Mouse (Mus musculus) embryo, embryonic 10 days (tissue): ENCODE measurements around the gene Zmynd12.
A peak's percentile ranks its signal among the peaks of the same experiment; 100 is the strongest.

Experiments
- DNase-seq: peaks from one replicate; pipeline ENCODE4 v3.0.0-alpha.2; 2015; ENCODE audit warnings: low spot score

The Zmynd12 gene

DNA sequence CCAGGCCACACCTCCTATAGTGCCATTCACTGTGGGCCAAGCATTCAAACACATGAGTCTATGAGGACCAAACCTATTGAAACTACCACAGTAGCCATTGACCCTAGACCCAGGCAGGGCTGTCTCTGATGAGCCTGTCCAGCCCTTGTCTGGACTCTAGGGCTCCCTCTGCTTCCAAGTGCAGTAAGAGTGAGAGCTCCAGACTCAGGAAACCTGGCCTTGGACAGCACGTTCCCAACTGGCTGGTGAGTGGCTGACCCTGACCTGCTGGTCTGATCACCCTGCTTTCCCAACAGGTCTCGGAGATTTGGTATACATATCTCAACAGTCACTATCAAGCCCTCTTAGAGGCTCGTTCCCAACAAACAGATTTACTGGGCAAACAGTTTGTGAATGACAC, 25.2 kb downstream of the Zmynd12 start:
- no peak for DNase-seq

DNA sequence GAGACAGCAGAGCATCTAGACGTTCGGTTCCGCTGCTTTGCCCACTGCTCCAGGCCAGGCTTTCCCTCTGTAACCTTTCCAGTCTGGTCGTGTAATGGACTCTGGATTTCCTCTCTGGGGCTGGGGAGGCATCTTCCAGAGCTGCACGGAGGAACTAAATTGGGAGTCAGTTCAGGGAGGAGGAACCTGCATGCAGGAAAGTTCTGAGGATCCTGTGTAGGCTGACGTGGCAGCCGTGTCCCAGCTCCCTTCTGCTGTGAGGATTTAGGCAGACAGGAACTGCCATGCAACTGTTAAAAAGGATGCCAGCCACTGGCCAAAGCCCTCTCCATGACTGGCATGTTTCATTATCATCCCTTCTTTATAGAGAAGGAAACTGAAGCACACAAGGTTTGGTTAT, 27.8 kb downstream of the Zmynd12 start:
- no peak for DNase-seq

DNA sequence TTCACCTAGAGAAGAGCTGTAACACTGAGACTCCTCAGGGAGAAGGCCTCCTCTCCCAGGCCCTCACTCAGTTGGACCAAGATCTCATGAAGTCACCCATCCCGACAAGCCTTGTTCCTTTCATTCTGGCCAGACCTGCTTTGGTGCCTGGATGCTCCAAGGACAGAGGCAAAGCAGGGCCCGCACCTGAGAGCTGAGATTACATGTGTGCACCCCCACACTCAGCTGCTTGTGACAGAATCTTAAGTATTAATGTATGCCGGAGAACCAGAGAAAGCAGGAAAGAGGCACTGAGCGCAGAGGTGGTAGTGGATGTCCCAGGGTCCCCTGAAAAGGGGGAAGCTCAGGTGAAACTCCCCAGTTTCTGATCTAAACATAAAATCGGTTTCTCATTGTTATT, 30.5 kb downstream of the Zmynd12 start:
- DNase-seq, result no peak

DNA sequence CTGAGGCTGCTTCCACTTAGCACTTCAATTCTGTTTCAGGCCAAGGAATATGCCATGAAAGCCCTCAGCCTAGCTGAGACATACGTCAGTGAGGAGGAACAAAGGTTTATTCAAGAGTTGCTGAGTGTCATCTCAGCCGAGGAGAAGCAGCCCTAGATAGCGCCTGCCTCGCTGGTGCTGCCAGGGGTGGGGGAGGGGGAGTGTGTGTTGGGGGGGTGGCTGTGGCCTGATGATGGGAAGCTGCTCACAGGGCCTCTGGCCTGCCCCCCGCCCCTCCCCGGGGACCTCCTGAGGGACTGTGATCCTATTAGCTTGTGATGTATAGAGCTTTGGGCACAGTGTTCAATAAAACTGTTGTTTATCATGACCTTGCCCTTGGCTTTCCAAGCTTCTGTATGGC, 30.9 kb downstream of the Zmynd12 start:
- DNase-seq, result no peak

DNA sequence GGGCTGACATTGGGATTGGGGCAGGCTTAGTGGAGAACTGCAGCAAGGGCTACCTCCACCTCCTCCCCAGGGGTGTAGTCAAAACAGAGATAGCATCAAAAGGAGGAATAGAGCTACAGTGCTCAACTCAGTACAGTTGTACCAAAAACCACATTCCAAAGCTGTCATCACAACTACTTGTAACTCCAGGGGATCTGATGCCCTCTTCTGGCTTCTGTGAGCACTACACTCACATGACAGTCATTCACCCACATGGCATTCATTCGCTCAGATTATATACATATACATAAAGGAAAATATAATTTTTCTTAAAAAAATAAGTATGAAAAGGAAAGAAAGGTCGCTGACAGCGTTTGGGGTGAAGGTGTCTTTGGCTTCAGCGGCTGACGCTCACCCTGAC, 37.7 kb downstream of the Zmynd12 start:
- peak; percentile 21 for DNase-seq

DNA sequence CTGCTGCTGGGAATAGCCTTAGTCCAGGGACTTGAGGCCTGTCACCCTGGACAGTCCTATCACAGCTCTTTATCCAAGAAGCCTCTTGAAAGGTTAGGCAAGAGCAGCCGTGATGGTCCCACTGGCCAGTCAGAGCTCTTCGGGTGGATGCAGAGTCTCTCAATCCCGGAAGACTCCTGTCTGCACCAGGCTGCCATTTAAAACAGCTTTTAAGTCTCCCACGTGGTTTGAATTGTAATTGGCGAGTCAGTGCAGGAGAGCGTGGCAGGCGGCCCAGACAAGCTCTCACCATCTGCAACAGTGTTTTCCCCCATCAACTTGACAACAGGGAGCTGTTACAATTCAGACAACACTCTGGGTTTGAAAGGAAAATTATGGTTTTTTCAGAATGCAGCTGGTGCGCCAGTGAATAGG, 38.1 kb downstream of the Zmynd12 start:
- DNase-seq, result peak; percentile 14

DNA sequence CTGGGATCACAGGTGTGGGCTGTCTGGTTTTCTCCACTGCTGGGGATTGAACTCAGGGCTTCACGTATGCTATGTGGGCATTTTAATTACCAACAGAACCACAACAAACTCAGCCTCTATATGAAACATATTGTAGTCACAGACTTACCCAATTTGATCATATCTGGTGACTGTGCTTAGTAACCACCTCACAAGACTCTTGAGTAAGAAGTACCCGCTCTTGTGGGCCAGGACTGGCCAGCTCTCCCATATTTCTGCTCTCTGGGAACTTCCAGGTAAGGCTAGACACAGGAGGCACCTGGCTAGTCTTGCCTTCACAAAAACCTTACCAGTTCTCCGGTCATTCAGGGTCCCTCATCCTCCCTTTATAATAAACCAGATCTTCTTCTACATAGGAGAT, 39.8 kb downstream of the Zmynd12 start:
- DNase-seq, result no peak

DNA sequence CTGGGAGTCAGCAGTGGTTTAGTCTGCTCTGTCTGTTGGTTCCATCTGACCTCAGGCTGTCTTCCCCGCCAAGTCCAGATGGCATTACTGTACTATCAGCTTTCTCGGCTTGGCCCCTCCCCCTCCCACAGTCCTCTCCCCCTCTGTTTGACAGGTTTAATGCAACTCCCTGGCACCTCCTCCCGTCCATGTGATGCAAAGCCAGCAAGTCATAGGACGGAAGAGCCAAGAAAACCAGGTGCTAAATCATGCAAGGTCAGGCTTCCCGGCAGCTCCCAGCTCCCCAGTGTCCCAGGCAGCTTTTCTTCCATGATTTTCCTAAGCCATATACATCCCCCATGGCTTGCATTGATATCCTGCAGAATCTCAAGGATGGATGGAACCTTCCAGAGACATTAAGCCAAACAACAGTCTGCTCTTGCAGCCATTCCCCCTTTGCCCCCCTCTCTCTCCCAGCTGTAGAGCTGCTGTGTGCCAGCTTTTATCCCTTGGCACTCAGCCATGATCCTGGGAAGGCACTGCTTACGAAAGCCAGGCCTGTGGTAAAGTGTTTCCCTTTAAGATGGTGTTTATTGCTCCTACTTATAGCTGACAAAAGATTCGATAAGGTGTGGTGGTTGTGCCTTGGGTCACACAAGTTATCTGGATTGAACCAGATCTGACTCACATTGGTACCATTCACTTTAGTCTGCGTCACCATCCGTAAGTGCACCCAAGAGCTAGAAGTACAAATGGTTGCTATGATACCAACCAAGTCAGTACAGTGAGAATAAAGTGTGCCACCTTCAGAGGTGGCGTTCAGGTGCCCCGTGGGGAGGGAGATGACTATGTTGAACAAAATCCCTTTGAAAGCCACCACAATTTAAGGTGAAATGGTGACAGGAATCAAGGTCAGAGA, 40.5 kb downstream of the Zmynd12 start:
- peak; percentile 21 for DNase-seq

DNA sequence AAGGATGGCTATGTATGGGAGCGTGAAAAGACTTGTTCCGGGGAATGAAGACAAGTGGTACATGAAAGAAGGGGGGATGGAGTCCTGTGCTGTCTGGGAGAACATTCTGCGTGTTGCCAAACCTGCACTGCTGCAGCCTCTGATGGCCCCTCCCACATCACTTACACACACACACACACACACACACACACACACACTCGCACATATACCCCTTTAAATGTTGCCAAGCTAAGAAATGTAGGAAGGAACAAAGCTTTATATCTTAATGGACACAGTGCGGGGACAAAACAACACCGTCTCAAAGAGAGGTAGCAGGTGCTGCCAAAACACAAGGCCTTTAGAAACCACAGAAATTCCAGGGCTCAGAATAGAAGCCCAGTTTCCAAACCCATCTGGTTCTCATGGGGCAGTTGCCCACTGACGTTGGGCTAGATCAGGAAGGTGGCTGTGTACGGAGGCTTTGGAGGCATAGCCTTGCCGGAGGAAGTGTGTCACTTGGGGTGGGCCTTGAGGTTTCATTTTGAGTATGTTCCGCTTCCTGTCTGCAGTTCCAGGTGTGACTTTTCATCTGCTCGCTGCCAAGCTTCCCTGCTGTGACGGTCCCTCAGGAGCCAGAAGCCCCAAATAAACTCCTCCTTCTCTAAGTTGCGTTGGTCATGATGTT, 41.3 kb downstream of the Zmynd12 start:
- DNase-seq, result no peak

DNA sequence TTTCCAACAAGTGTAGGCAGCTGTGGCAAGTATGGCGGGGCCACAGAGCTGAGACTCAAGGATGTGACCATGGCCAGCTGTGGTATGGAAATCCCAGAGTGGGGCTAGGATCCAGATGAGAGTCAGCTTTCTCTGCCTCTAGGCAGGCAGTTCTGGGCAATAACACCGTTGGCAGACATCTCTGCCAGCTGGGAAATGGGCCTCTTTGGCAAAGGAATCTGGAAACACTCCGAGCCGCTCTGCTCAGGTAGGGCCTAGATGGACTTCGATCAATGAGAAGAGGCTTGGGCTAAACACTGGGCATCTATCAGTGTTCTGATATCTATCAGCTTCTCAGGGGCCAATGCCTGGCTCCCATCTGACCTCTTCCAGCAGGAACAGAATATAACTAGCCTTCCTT, 43.2 kb downstream of the Zmynd12 start:
- DNase-seq, result no peak

DNA sequence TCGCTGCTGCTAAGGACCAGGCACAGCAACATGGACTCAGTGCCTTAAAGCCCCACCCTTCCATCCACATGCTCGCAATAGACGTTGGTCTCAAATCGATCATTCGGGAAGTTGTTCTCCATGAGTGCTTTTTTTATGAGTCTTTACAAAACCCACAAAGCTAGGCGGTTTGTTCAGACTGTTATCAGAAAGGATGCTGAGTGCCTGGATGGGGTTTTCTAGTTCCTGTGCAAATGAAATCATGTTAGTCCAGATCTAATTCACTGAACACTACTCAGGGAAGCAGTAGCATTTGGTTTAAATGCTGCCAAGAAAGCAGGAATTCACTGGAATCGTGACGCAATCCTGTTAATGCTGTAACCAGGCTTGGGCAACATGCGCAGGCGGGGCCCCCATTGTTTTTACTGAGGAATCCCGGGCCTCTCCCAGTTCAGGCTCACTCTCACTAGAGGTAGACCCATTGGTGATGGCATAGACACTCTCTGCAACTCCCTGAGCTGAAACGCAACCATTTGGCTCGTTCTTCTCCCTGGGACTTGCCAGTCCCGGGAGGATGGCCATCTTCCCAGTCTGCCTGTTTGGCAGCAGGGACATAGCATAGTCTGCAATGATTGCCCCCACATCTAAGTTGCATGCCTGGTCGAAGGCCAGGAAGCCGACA, 45.2 kb downstream of the Zmynd12 start:
- DNase-seq, result no peak

DNA sequence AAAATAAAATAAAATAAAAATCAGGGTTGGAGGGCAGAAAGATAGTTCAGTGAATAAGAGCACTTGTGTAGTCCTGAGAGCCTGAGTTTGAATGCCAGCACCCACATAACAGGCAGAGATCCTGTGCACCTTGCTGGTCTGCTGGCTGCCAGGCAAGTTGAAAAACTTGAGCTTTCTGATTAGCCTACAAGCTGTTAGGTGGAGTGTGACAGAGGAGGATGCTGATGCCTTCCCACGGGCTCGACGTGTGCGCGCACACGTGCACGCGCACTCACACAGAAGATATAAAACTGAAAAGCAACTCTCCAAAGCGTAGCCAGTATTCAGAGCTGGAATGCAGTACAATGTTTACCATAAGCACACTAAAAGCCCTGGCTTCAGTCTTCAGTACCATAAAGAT, 49.9 kb downstream of the Zmynd12 start:
- DNase-seq, result no peak

DNA sequence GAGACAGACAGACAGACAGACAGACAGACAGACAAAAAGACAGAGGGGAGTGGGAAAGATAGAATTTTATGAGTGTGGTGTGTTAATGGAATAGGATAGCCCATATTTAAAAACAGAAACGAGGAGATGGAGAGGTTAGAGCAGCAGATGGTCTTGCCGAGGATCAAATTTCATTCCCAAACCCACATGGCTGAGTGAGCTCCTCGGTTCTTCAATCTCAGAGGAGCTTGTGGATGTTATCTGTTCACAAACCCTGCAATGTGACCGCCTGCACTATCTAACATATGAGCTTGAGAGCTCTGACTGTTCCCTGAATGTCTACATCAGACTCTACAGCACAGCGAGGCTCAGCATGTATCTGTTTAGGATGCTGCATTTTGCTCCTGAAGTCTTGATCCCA, 50.5 kb downstream of the Zmynd12 start:
- no peak for DNase-seq

DNA sequence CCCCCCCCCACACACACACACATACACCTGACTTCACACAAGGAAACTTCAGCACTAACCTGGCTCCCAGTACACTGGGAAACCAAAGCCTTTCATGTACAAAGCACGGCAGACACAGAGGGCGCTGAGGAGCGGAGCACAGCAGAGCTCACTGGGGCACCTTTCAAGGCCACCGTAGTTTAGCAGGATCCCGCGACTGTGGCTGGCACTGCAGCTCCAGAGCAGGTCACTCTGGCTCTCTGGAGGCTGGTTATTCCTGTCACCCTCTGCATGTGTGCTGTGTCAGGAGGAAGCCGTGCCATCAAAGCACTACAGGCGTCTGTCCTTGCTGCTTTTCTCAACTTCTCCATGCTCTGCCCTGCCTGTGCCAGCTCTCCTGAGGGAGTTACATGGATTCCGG, 60.4 kb downstream of the Zmynd12 start:
- peak; percentile 32 for DNase-seq

DNA sequence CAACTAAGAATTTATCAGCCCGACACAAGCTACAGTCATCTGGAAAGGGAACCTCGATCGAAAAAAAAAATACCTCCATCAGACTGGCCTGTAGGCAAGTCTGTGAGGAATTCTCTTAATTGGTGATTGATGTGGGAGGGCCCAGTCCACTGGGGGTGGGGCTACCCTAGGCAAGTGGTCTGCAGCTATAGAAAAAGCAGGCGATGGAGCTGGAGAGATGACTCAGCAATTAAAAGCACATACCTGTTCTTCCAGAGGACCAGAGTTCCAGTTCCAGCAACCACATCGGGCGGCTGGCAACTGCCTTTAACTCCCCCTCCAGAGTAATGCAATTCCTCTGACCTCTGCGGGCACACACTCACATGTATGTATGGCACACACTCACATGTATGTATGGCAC, 62.3 kb downstream of the Zmynd12 start:
- no peak for DNase-seq

DNA sequence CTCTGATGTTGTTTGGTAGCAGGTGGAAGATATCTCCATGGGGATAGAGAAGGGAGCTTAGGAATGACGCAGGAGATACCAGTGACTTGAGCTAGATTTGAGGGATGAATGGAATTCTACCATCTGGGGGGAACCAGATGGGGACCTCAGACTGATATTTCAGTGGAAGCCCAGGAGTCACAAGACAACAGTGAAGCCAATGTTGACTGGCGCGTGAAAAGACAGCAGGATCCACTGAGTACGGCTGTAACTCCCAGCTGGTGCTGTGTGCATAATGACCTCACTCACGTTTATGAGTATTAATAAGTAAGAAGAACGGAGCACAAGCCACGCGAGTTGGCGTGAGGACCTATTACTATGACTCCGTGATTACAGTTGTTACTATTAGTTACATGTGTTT, 67.1 kb downstream of the Zmynd12 start:
- no peak for DNase-seq

DNA sequence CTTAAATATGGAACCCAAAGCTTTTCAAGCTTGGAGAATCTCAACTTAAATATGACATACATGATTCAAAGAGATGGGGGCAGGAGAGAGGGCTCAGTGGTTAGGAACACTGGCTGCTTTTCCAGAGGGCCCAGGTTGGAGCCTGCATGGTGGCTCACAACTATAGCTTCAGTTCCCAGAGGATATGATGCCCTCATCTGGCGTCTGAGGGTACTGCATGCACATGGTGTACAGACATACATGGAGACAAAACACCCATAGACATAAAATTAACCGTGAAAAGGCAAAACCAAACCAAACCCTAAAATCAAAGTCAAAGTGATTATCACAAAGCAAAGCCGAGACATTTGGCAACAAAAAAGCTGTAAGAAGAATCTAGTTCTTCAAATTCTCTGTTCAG, 68.2 kb downstream of the Zmynd12 start:
- DNase-seq, result peak; percentile 67

DNA sequence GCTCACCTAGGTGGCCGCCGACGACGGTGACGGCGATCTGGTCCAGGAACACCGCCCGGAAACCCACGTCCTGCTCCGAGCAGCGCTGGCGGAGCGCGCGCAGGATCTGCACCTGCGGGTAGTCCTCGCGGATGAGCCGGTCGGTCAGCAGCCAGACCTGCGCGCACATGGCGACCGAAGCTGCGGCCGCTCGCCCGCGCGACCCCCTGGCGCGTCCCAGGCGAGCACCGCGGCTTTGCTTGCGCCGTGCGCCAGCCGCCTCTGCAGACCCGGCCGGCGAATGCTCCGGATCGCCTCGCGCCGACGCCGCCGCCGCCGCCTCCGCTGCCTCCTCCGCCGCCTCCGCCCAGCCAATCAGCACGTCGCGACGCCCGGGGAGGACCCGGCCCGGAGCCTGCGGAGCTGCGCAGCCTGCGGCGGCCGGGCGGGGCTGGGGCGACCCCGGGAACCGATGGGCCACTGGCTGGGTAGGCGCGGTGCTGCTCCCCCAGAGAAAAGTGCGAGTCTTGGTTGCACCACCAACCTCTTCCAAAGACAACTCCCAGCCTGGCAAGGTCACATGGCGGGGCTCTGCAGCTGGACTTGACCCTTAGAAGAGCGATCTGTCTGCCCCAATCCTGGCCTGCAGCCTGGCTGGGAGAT, 69.8 kb downstream of the Zmynd12 start, which contains the start of gene Rimkla:
TSS of gene Rimkla (minus strand) at position 338 of the 642 bp plus-strand sequence.
- DNase-seq, result peak; percentile 75

DNA sequence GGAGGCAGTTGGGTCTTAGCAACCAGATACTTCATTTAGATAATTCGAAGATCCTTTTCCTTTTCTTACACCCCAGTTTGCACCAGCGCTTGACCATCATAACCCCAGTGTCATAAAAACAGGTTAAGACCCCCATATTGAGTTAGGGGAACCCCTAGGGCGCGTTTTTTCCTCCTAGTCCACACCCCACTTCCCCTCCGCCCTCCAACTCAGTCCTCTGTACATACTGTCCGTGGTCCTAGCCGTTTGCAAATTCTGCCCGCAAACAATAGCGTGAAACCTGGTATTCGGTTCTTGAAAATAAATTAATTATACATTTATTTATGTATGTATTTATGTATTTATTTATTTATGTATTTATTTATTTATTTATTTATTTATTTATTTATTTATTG, 70.3 kb downstream of the Zmynd12 start:
- DNase-seq, result no peak

DNA sequence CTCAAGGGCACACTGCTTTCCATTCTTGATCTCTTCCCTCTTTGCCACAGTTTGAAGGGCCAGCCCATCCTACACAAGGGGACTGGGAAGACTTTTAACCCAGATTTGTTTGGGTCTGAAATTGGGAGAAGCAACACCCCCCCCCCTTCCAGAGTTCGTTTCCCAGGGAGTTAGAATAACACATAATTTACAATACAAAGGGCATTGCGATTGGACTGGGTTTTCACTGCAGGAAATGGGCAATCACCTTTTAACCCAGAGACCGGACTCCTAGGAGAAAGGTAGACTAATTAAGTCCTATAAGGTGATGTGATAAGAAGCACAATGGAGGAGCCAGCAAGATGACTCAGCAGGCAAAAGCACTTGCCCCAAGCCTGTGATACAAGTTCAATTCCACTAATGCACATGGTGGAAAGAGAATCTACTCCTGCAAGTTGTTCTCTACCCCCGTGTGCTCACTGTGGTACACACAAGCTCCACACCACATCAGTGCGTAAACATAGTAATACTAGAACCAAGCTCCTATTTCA, 75.8 kb downstream of the Zmynd12 start:
- DNase-seq, result no peak

DNA sequence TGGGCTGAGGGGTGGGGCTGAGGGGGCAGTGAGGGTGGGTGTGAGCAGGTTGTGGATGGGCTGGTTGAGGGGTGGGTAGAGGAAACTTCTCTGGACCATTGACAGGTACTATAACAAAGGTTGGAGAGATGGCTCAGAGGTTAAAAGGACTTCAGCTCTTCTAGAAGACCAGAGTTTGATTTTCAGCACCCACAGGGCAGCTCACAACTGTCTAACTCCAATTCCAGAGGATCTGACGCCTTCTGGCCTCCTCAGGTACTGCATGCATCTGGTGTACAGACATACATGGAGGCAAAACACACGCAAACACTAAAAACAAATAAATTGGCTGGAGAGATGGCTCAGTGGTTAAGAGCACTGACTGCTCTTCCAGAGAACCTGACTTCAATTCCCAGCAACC, 89.0 kb downstream of the Zmynd12 start:
- no peak for DNase-seq

DNA sequence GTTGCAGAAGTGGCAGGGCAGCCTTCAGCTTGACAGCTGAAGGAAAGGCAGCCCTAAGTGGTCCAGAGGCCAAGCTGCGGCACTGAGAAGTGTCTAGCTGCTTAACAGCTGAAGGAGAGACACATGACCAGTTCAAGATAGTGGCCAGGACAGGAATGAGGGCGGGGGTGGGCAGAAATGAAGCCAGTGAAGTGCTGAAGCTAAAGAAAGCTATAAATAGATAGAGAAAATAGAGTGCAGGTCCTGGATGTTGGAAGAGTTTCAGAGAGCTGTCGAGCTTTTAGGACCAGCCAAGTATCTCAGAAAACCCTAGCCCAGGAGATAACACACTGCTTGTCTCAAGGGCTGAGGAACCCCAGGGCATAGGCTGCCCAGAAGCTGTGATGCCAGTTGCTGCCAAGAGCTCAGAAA, 90.1 kb downstream of the Zmynd12 start:
- no peak for DNase-seq
